Mouse (Mus musculus): ENCODE measurements around the gene Gm20388. TPM values are rescaled to one million over a fixed set of nuclear protein-coding genes. Genes with fewer than 3 reads are reported as not detected.

The Gm20388 gene
- polyA plus RNA-seq, 1 experiment from 2014 or later = 3.6 TPM

GRCm38 (mm10) chr8:123697329-123697728, 3786.7 kb downstream of the Gm20388 start:
- DNase-seq (ENCODE audit: low spot score) = no peak
- no peaks in the 10 kb centered on the region for H3K9me3 ChIP-seq
- H3K36me3 ChIP-seq (replicated peaks) = no peaks in the 10 kb centered on the region
- H3K4me3 ChIP-seq = no peak overlapping the region
- no peaks in the 10 kb centered on the region for H3K27me3 ChIP-seq (replicated peaks; ENCODE audit: low read depth, poor library complexity, severe bottlenecking)
- WGBS = 80% methylated on average over 5 of the region's 5 CpGs
- H3K27ac ChIP-seq (replicated peaks) = no peak overlapping the region
- peaks cover 40% of the 10 kb centered on the region for H3K4me1 ChIP-seq

- peak overlapping the region; percentile 17; the same call in 1 of the 2 replicates for H3K4me3 ChIP-seq
- peaks cover 49% of the 10 kb centered on the region for H3K4me1 ChIP-seq
- H3K9me3 ChIP-seq = no peaks in the 10 kb centered on the region
- peak; percentile 60 for DNase-seq (ENCODE audit: low spot score)
- WGBS = 34% methylated on average over 12 of the region's 12 CpGs
- H3K27ac ChIP-seq (replicated peaks) = peak overlapping the region; percentile 67; the same call in 1 of the 2 replicates
- H3K27me3 ChIP-seq (replicated peaks; ENCODE audit: low read depth, poor library complexity, severe bottlenecking) = no peaks in the 10 kb centered on the region
- no peaks in the 10 kb centered on the region for H3K36me3 ChIP-seq (replicated peaks)
Observed at GRCm38 (mm10) chr8:123700399-123701070, 3789.9 kb downstream of the Gm20388 start.

DNA sequence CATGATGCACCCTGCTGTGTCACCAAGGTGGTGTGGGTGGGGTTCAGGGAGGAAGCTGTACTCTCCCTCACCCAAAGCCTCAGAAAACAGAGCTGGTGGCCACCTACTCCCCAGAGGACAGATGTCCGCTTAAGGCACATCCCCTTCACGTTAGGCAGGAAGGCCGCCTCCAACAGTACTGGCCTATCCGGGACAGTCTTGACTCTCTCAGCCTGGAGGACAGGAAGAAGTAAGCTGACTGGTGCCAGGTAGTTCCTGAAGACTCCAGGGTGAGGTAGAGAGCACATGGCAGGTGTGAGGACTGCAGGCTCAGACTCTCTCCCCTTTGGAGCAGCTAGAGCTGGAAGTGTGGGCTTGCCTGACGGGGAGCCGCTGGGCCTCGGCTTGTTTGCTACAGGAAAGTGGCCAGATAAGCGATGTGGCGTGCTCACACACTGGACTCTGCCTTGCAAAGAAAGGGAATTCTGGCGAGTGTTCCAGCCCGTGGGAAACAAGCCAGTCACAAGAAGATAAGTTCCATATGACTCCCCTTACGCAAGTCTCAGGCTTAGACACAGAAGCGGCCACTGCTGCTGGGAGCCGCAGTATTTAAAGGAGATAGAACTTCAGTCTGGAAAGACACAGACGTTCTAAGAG, 3791.4 kb downstream of the Gm20388 start:
- DNase-seq (ENCODE audit: low spot score) = no peak
- Histone ChIP-seq H3K27me3 (replicated peaks; ENCODE audit: low read depth, poor library complexity, severe bottlenecking) (no peaks in the 10 kb centered on the region; the same call in 1 of the 2 replicates), H3K27ac (replicated peaks) (peak overlapping the region; percentile 21), H3K4me3 (no peak overlapping the region), H3K4me1 (peaks cover 49% of the 10 kb centered on the region), H3K9me3 (no peaks in the 10 kb centered on the region), H3K36me3 (replicated peaks) (no peaks in the 10 kb centered on the region)
- 68% methylated on average over 15 of the region's 15 CpGs for WGBS

DNA sequence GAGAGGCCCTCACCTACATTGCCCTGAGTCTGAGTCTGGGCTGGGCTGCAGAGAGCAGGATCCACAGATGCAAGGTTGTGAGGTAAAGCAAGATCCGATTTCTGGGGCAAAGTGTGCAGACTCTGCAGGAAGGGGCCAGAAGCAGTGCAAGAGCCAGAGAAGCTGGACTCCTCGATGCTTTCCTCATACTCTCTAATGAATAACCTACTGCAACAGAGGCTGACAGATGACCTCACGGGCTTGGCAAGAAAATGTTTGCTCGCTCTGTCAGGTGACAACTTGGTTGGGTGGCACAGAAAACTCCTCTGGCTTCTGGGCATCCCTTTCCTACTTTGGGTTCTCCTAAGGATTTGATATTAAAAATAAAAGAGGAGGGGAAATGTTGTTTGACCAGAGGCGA, 3794.7 kb downstream of the Gm20388 start:
- Histone ChIP-seq H3K9me3 (no peaks in the 10 kb centered on the region), H3K36me3 (replicated peaks) (no peaks in the 10 kb centered on the region), H3K4me3 (no peak overlapping the region), H3K27me3 (replicated peaks; ENCODE audit: low read depth, poor library complexity, severe bottlenecking) (no peaks in the 10 kb centered on the region; the same call in 1 of the 2 replicates), H3K4me1 (peaks cover 45% of the 10 kb centered on the region), H3K27ac (replicated peaks) (no peak overlapping the region)
- DNase-seq (ENCODE audit: low spot score) = no peak
- WGBS = 77% methylated on average over 5 of the region's 5 CpGs

DNA sequence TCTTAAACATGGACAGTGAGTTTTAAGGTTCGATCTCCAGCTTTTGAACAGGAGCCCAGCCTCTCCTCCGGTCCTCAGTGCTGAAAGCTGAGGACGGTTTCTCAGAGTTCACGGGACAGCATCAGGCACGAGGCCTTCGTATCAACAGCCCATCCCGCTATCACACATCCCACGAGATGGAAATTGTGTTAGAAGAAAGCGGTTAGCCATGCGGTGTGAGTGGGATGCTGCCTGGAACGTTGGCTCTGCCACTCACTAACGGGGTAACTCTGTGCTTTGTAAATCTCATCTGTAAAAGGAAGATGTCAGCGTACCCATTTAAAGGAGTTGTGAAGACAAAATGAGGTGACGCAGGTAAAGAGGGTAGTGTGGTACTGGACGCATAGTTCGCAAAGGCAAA, 3796.5 kb downstream of the Gm20388 start:
- Histone ChIP-seq H3K27me3 (replicated peaks; ENCODE audit: low read depth, poor library complexity, severe bottlenecking) (no peaks in the 10 kb centered on the region; the same call in 1 of the 2 replicates), H3K4me3 (no peak overlapping the region), H3K4me1 (peaks cover 37% of the 10 kb centered on the region), H3K36me3 (replicated peaks) (no peaks in the 10 kb centered on the region), H3K27ac (replicated peaks) (no peak overlapping the region), H3K9me3 (no peaks in the 10 kb centered on the region)
- 94% methylated on average over 16 of the region's 16 CpGs for WGBS
- DNase-seq (ENCODE audit: low spot score) = no peak

- peaks cover 28% of the 10 kb centered on the region for H3K4me1 ChIP-seq
- H3K27me3 ChIP-seq (replicated peaks; ENCODE audit: low read depth, poor library complexity, severe bottlenecking) = no peaks in the 10 kb centered on the region; the same call in 1 of the 2 replicates
- no peak overlapping the region for H3K4me3 ChIP-seq
- no peaks in the 10 kb centered on the region for H3K9me3 ChIP-seq
- H3K27ac ChIP-seq (replicated peaks) = no peak overlapping the region
- H3K36me3 ChIP-seq (replicated peaks) = no peaks in the 10 kb centered on the region
- 83% methylated on average over 8 of the region's 8 CpGs for WGBS
- DNase-seq (ENCODE audit: low spot score) = no peak
Observed at GRCm38 (mm10) chr8:123708729-123709128, 3798.1 kb downstream of the Gm20388 start.

DNA sequence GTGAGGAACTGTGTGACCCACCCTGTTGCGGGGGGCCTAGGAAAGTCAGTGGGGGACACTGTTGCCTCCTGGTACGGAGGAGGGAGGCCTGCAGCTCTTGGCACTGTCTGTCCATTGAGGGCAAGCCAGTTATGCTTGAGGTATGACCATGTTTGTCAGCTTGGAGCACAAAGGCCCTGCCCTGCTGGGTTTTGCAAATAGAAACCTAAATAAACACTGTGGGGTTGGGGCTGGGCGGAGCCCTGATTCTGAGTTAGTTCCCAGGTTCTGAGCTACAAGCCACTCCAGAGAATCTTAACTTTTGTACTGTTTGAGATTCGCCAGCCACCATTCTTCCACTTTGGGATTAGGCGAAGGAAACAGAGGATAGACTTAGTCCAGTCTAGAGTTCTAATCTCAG, 3799.7 kb downstream of the Gm20388 start:
- H3K27me3 ChIP-seq (replicated peaks; ENCODE audit: low read depth, poor library complexity, severe bottlenecking) = no peaks in the 10 kb centered on the region; the same call in 1 of the 2 replicates
- H3K36me3 ChIP-seq (replicated peaks) = no peaks in the 10 kb centered on the region
- peaks cover 25% of the 10 kb centered on the region for H3K4me1 ChIP-seq
- no peak overlapping the region for H3K4me3 ChIP-seq
- WGBS = 91% methylated on average over 5 of the region's 5 CpGs
- DNase-seq (ENCODE audit: low spot score) = no peak
- H3K9me3 ChIP-seq = no peaks in the 10 kb centered on the region
- H3K27ac ChIP-seq (replicated peaks) = no peak overlapping the region

- 95% methylated on average over 5 of the region's 5 CpGs for WGBS
- Histone ChIP-seq H3K27ac (replicated peaks) (no peak overlapping the region), H3K4me1 (peaks cover 54% of the 10 kb centered on the region), H3K4me3 (no peak overlapping the region), H3K36me3 (replicated peaks) (no peaks in the 10 kb centered on the region), H3K9me3 (no peaks in the 10 kb centered on the region), H3K27me3 (replicated peaks; ENCODE audit: low read depth, poor library complexity, severe bottlenecking) (no peaks in the 10 kb centered on the region; the same call in none of the 2 replicates)
- no peak for DNase-seq (ENCODE audit: low spot score)
Observed at GRCm38 (mm10) chr8:123714451-123714850, 3803.8 kb downstream of the Gm20388 start.

DNA sequence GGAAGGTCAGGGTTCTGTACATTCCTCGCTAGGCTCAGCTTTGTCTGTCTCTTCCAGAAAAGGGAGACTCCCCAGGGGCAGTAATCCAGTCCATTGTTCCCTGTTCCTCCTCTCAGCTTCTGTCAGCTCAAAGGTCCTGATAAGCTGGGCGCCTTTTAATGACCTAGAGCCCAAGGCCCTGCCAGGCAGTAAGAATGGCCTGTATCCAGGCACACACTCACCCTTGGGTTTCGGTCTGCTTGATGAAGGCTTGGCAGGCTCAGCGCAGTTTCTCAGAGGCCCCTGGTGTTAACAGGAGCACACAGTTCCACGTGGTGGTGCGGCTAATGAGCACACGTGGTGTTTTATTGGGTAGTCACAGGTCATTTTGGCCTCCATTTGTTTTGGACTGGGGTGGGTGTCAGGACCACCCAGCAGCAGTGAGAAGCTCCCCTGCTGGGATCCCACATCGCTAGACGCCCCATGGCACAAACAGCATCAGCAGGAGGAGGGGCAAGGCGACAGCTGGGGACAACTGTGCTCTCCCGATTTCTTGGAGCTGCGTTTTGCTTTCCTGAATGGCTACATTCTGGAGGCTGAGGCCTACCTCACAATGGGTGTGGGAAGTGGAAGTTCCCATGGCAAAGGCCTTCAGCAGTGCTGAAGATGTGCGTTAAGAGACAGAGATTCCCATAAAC, 3805.4 kb downstream of the Gm20388 start:
- DNase-seq (ENCODE audit: low spot score) = no peak
- WGBS = 59% methylated on average over 13 of the region's 13 CpGs
- no peaks in the 10 kb centered on the region for H3K36me3 ChIP-seq (replicated peaks)
- H3K27me3 ChIP-seq (replicated peaks; ENCODE audit: low read depth, poor library complexity, severe bottlenecking) = no peaks in the 10 kb centered on the region; the same call in none of the 2 replicates
- 0 out of 2 replicates have a peak overlapping the region, but pooled peaks have one; percentile 21 for H3K27ac ChIP-seq (replicated peaks)
- H3K9me3 ChIP-seq = no peaks in the 10 kb centered on the region
- H3K4me3 ChIP-seq = no peak overlapping the region
- peaks cover 55% of the 10 kb centered on the region for H3K4me1 ChIP-seq

DNA sequence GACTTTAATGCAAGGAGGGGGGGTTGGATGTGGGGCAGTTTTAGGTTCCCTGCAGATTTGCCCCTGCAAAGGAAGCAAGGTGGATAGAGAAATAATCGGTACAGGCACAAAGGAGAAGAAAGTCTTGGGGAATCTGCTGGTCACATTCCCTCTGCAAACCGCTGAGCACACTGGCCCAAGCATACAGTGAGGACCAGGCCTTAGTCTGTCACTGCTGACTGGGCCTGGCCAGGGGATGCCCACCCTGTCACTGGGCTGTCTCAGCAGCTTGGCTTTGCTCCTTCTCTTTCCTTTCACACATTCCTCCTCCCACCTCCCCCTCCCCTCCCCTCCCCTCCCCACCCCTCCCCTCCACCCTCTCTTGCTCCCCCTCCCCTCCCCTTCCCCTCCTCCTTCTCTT, 3806.5 kb downstream of the Gm20388 start:
- Histone ChIP-seq H3K27me3 (replicated peaks; ENCODE audit: low read depth, poor library complexity, severe bottlenecking) (no peaks in the 10 kb centered on the region; the same call in none of the 2 replicates), H3K36me3 (replicated peaks) (no peaks in the 10 kb centered on the region), H3K9me3 (no peaks in the 10 kb centered on the region), H3K27ac (replicated peaks) (peak overlapping the region; percentile 57), H3K4me1 (peaks cover 56% of the 10 kb centered on the region), H3K4me3 (no peak overlapping the region)
- 55% methylated on average over 2 of the region's 2 CpGs for WGBS
- DNase-seq (ENCODE audit: low spot score) = peak; percentile 37

DNA sequence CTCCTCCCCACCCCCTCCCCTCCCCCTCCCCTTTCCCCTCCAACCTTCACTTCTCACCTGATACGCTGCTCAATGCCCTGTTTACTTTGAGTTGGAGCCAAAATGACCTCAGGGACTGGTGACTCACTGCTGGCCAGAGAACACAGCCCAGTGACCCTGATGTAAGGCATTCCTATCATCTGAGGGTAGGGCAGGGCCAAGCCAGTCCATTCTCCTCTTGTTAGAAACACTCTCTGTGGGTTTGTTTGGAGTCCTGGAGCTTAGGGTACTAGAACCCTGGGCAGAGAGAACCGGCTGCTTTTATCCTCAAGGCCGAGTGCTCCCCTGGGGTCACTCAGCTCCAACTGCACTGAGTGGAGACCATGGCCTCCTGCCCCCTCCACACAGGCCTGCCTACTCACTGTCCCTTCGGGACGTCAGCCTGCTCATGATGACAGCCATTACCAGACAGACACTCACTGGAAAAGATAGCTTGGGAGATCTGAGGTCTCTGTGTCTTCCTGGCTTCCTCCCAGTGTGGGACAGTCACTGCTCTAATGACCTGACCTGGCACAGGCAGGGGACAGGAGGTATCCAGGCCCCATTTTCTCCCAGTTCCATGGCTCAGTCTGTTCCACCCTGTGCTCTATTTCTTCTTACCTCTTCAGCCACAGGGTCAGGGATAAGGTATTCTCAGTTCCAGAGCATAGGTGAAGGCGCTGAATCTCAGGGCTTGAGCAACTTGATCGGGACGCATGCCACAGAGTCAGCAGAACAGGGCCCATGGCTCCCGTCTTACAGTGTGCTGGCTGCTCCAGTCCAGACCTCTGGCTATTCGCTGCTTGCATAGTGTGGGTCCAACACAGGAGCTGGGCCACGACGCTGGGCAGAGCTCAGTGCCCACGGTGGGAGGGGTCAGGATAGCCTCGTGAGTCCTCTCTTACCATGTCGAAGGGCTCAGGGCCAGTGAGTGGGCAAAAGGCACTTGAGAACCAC, 3807.2 kb downstream of the Gm20388 start:
- no peak for DNase-seq (ENCODE audit: low spot score)
- no peaks in the 10 kb centered on the region; the same call in none of the 2 replicates for H3K27me3 ChIP-seq (replicated peaks; ENCODE audit: low read depth, poor library complexity, severe bottlenecking)
- 66% methylated on average over 15 of the region's 15 CpGs for WGBS
- H3K9me3 ChIP-seq = no peaks in the 10 kb centered on the region
- no peaks in the 10 kb centered on the region for H3K36me3 ChIP-seq (replicated peaks)
- no peak overlapping the region for H3K4me3 ChIP-seq
- 0 out of 2 replicates have a peak overlapping the region, but pooled peaks have one; percentile 57 for H3K27ac ChIP-seq (replicated peaks)
- H3K4me1 ChIP-seq = peaks cover 61% of the 10 kb centered on the region

DNA sequence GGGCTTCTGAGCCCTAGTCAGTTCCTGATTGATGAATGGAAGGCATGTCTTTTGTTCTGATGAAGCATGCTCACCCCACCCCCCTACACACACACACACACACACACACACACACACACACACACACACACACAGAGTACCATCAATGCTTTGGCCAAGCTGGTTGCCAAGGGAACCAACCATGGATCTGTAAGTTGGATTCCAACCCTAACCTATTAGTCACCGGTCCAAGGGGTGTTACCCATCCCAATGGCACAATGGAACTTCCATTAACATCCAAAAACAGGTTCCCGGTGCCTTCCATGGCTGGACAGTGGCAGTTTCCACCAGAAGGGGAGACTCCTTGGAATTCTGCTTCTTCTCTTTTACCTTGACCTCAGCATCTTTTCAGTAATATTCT, 3808.1 kb downstream of the Gm20388 start:
- H3K4me3 ChIP-seq = no peak overlapping the region
- no peaks in the 10 kb centered on the region for H3K36me3 ChIP-seq (replicated peaks)
- H3K27me3 ChIP-seq (replicated peaks; ENCODE audit: low read depth, poor library complexity, severe bottlenecking) = no peaks in the 10 kb centered on the region; the same call in none of the 2 replicates
- 91% methylated on average over 2 of the region's 2 CpGs for WGBS
- H3K4me1 ChIP-seq = peaks cover 61% of the 10 kb centered on the region
- H3K9me3 ChIP-seq = no peaks in the 10 kb centered on the region
- no peak for DNase-seq (ENCODE audit: low spot score)
- no peak overlapping the region for H3K27ac ChIP-seq (replicated peaks)

Measured in embryonic facial prominence, embryonic 10.5 days (tissue).